Mouse (Mus musculus) olfactory bulb, adult 2 months (tissue): ENCODE results near the gene Masp2.

ENCODE experiments used
- CTCF ChIP-seq: fragments of 200-500 bp; IDR thresholded peaks from 2 replicates; pipeline ENCODE4 v1.5.1; 2012; ENCODE audit warnings: low read depth, mild to moderate bottlenecking, low read length, moderate library complexity; ENCODE audit not compliant: insufficient read depth
- POLR2A ChIP-seq: fragments of 200-500 bp; IDR thresholded peaks from 2 replicates; pipeline ENCODE4 v1.6.1; 2012; ENCODE audit warnings: mild to moderate bottlenecking, low read depth, low read length, moderate library complexity; ENCODE audit not compliant: insufficient read depth

GRCm38 (mm10) chr4:148581422-148581821 is 20.9 kb upstream of the Masp2 start:
- TF ChIP-seq POLR2A: no peak
- no peak for TF ChIP-seq CTCF
